Mouse (Mus musculus) thymus, postnatal 36 days (tissue): ENCODE measurements around the gene Aknad1.

Experiments used
- DNase-seq, 2 experiments: peaks; one replicate each; pipeline ENCODE4 v3.0.0; 2022; ENCODE audit warnings: mixed read lengths in 2 of 2

The Aknad1 gene

GRCm38 (mm10) chr3:108739045-108739708 lies at the start of gene Aknad1:
Gene Aknad1 (plus strand): TSS chr3:108739658.
- DNase-seq, result no peak

- no peak for DNase-seq
Measured at GRCm38 (mm10) chr3:108689979-108690378, 49.5 kb upstream of the Aknad1 start.

GRCm38 (mm10) chr3:108694321-108694720 lies 45.1 kb upstream of the Aknad1 start:
- no peak for DNase-seq

- no peak for DNase-seq
Measured at GRCm38 (mm10) chr3:108698662-108699061, 40.8 kb upstream of the Aknad1 start.

- no peak for DNase-seq
Measured at GRCm38 (mm10) chr3:108699786-108700185, 39.7 kb upstream of the Aknad1 start.

- no peak for DNase-seq
Measured at GRCm38 (mm10) chr3:108701256-108701655, 38.2 kb upstream of the Aknad1 start.

- no peak for DNase-seq
Measured at GRCm38 (mm10) chr3:108702789-108703188, 36.7 kb upstream of the Aknad1 start.

- DNase-seq, result no peak
Measured at GRCm38 (mm10) chr3:108711296-108711695, 28.2 kb upstream of the Aknad1 start.

- DNase-seq, result no peak
Measured at GRCm38 (mm10) chr3:108713065-108713675, 26.3 kb upstream of the Aknad1 start.

- DNase-seq, result no peak
Measured at GRCm38 (mm10) chr3:108714837-108715236, 24.6 kb upstream of the Aknad1 start.

- DNase-seq, result no peak
Measured at GRCm38 (mm10) chr3:108717896-108718502, 21.5 kb upstream of the Aknad1 start.

- no peak for DNase-seq
Measured at GRCm38 (mm10) chr3:108719357-108719756, 20.1 kb upstream of the Aknad1 start.

GRCm38 (mm10) chr3:108719761-108720160 lies 19.7 kb upstream of the Aknad1 start:
- no peak for DNase-seq

GRCm38 (mm10) chr3:108721076-108721991 lies 18.1 kb upstream of the Aknad1 start:
- no peak for DNase-seq

- peak; percentile 98 for DNase-seq
Measured at GRCm38 (mm10) chr3:108722036-108722872, 17.2 kb upstream of the Aknad1 start, which contains the start of gene Gpsm2. Gene Gpsm2 (minus strand): TSS chr3:108722309.

- DNase-seq, result no peak
Measured at GRCm38 (mm10) chr3:108726413-108726812, 13.0 kb upstream of the Aknad1 start.

- no peak for DNase-seq
Measured at GRCm38 (mm10) chr3:108727344-108727743, 12.1 kb upstream of the Aknad1 start.

- DNase-seq, result no peak
Measured at GRCm38 (mm10) chr3:108727776-108728175, 11.7 kb upstream of the Aknad1 start.

- DNase-seq, result peak; percentile 37 to 48
Measured at GRCm38 (mm10) chr3:108730316-108730715, 9.1 kb upstream of the Aknad1 start.

GRCm38 (mm10) chr3:108737761-108738160 lies 1.7 kb upstream of the Aknad1 start:
- DNase-seq, result no peak

GRCm38 (mm10) chr3:108744060-108744459 lies 4.6 kb downstream of the Aknad1 start:
- no peak for DNase-seq

GRCm38 (mm10) chr3:108751061-108751460 lies 11.6 kb downstream of the Aknad1 start:
- DNase-seq, result no peak
